Mouse (Mus musculus): ENCODE measurements around the gene 1700025G04Rik.
A peak's percentile ranks its signal among the peaks of the same experiment; 100 is the strongest.

1700025G04Rik gene

DNA sequence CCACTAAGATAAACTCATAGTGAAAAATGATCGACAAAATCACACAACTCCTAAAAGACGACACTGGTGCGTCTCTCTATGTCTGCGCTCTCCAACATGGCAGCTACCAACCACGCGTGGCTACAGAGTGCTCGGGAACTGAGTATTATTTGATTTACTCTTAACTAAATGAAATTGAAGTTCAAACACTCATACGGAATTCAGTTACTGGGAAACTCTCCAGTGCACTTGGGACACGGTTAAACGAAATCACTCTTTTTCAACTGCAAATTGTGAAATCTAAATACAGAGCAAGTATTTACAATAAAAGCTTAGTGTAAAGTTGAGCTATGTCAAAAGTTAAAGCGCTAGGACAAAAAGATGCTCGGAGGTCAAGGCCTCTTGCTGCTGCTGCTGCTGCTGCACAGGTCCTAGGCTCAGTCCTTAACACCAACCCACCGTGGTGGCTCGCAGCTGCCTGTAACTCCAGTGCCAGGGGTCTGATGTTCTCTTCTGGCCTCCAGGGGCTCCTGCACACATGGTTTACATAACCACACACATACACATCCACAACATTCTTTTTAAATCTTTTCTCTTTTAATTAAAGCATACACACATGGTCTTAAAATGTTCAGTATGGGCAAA lies 13.6 kb downstream of the 1700025G04Rik start:
- DNase-seq (ENCODE audit: low spot score in 2 of 2) = no peak

DNA sequence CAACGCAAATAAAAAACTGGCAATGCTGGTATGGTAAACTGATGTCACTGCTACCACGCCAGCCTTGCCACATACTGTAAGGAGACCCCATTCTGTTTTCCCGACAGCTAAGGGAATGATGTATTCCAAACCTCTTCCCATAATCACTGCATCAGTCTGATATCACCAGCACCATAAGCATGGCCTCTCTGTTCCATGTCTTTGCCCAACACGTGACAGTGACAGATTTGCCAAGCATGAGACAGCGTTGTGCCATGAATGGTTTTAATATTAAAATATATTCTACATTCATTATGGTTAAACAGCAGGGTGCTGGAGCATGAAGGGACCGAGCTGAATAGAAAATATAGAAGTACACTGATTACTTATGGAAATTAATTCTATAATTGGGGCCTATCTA lies 14.2 kb downstream of the 1700025G04Rik start:
- no peak for DNase-seq (ENCODE audit: low spot score in 2 of 2)

DNA sequence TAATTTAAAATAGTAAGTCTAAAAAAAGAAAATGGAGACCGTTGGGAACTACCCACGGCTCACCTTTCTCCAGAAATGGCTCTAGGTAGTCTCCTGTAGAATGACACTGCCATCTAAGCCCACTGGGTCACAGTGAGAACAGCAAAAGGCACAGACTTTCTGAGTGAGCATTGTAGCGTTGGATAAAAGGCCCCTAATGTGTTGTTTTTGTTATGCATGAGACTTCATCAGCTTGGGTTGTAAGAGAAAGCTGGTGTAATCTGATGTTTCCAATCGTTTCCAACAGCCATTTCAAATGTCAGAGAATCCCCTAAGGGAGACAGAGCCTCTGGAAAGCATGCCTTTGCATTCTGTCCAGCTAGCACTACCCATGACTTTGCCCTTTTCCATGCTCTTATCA lies 19.5 kb downstream of the 1700025G04Rik start:
- DNase-seq (ENCODE audit: low spot score in 2 of 2) = no peak

DNA sequence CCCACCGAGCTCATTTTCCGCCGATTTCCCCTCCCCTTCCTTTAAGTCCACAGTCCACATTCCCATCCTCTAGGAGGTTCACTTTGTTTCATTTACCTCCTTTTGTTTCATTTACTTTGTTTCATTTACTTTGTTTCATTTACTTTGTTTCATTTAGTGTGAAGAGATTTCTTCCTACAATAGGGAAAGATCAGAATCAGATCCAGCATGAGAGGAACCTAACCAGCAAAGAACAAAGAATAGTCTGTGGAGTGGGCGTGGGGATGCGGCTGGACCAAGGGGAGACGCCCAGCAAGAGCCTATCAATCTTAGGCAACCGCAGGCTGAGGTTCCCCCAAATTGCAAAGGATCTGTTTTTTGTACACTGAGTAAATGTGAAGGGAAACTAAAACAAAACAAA lies 20.2 kb downstream of the 1700025G04Rik start:
- DNase-seq (ENCODE audit: low spot score in 2 of 2) = no peak

DNA sequence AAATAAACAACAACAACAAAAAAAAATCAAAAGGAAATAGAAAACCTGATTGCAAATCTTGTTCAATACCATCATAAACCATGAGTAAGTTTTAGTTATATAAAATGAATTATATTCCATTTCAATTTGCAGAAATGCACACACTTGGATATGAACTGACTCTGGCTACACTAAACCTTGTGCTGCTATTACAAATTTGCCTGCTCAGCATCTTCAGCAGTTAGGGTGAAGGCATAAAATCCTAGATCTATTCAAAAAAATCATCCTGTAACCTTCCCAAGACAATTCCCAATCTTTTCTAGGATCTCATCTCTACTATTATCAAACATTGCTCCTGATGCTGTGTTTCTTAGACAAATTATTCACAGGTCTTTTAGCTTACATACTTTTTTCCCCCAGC lies 22.0 kb downstream of the 1700025G04Rik start:
- no peak for DNase-seq (ENCODE audit: low spot score in 2 of 2)

DNA sequence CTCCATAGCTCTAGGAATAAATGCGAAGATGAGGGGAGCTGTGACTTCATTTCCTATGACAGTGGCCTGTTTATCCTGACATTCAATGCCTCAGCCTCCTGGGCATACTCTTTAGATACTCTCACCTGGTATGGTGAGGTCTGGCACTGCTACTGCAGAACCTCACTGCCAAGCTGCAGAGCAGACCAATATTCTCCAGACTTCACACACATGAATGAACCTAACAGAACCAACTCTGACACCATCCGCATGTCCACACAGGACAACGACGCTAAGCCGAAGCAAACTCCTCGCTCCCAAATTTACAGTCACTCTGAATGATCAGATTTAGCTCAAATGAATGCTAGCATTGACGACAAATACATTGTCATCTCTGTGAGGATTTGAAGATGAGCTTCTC lies 24.4 kb downstream of the 1700025G04Rik start:
- no peak for DNase-seq (ENCODE audit: low spot score in 2 of 2)

DNA sequence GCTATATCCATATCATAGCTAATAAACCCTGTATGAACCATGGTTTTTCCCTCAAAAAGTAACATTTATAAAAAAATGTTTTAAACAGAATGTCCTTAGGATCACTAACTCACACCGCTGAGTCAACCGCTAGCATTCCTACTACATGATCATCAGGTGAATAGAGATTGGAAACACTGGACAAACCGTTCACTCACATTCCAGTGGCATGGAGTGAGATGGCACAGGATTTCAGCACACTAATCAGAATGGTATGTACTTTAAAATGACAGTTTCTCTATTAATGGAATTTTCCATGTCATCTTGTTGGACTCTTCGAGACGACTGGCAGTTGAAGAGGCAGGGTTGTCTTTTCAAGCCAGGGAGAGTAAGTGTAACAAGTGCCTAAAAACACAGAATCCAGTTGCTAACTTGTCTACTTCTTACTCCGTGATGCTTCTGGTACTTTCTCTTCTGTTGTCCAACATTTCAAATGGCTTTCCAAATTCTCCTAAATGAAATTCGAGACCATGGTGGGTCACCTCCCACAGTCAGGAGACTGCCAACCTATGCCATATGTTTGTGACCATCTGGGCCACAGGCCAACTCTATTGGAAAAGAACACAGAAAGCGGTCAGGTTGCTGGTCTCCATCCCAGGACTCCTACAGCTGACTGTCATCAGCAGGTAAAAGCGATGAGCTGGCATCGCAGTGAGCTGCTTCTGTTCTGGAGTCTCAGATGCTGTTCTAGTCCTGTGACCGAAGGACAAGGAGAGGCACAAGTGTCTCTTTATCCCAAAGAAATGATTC lies 26.4 kb downstream of the 1700025G04Rik start:
- no peak for DNase-seq (ENCODE audit: low spot score in 2 of 2)

DNA sequence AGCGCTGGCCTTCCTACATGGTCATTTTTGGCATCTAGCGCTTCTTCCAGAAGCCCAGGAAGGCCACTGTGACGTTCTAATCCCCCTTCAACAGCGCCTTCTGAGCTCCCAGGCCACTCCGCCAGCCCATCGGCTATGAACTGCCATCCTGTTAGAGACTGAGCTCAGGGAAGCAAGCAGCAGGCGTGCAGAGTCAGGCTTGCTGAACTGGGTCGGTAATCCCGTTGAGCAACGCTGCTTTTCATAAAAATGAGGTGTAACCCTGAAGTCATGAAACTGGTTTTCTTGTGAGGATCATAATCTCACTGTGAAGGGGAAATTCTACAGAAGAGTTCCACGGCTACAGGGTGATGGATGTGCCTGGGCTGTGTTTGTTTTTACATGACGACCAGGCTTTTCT lies 28.2 kb downstream of the 1700025G04Rik start:
- no peak for DNase-seq (ENCODE audit: low spot score in 2 of 2)

DNA sequence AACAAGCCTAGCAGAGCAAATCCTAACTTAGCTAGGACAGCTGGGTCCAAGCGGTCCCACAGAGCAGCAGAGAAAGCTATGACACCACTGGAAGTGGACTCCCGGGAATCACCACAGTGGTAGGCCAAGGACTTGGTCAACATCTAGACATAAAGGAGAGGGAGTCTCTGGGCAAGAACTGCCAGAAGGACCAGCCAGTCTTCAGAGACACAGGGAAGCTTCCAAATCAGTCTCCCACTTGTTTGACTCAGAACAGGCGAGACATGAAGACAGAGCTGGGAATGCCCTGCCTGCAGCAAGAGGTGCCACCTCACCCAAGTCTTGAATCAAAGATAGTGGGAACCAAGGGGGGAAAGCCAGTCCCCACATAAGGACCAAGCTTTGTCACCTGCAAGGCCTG lies 29.7 kb downstream of the 1700025G04Rik start:
- DNase-seq (ENCODE audit: low spot score in 2 of 2) = no peak

DNA sequence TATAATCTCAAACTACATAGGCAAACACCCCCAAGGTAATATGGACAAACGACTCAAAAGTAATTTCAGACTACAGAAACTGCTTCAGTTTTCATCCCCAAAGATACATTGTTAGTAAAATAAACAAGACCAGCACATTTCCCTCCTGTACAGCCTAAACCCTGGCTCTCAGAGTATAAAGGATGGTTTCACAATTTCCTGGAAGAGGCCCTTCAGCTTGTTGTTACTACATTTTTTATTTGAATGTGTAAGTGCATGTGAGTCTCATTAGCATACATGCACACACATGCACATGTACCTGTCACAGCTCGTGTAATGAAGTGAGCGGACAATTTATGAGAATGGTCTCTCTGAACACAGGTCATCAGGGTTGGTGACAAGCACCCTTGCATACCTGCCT lies 31.1 kb downstream of the 1700025G04Rik start:
- DNase-seq (ENCODE audit: low spot score in 2 of 2) = no peak

DNA sequence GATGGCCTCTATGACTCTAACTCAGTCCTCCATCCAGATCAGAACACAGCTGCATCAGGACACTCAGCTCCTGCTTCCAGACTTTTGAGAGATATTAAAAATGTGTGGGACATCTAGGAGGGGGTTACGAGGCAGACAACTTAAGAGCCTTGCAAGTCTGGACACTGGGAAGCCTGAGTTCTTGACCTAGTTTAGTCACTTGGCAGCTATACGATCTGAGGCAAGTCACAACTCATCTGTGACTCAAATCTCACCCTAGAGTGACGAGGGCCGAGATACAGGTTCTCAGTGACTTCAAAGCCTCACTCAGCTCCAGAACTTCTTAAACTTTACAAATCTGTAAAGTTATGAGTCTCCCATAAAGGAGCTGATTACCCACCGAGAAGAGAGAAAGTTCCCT lies 36.8 kb downstream of the 1700025G04Rik start:
- DNase-seq (ENCODE audit: low spot score in 2 of 2) = no peak

DNA sequence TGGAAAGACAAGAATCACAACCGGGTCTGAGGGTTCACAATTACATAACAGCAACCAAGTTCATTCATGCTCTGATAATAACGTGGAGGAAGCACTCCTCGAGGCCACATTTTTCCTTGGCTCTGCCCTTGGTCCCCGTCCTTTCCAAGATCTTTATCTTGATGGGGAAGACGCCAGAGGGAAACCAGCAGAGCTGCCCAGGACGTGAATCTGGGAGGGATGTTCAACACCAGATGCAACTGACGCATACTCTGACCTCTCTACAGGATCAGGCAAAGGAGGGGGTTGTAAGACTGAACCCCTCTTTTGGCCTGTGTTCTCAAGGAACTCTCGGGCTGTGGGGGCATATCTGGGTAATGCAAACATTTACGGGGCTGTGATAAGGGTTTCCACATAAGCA lies 38.1 kb downstream of the 1700025G04Rik start:
- DNase-seq (ENCODE audit: low spot score in 2 of 2) = no peak

DNA sequence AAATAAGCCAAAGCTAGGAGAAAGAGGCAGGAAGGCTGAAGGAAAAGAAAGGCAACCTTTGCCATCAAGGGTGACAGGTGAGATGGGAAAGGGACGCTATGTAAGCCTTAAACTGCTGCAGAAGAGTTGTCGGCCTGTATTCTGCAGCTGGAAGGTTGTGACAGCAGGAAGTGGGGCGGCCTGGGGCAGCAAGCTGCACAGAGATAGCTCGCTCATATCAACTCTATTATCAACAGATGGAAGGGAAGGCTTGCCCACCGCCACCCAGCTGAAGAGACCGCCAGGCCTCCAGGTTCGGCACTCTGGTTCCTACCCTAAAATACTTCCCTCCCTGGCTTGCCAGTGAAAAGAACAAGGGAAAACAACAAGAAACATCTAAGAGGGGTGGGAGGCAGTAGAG lies 39.9 kb downstream of the 1700025G04Rik start:
- peak in 1 of 2 experiments; percentile 10 for DNase-seq (ENCODE audit: low spot score in 2 of 2)

DNA sequence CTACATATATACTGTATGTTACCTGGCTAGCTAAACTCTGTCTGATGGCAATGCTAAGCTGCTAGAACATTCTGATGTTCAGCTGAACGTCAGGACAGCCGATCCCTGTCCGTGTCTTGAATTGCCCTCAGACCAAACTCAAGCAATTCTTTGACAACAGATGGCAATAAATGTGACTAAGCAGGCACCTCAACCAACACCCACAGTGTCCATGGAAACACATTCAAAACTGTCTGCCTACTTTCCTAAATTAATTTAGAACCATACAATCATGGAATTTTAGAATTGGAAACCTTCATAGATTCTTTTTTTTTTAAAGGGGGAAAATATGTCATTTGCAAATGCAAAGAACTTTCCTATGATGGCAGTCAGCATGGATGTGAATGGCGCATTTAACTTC lies 41.6 kb downstream of the 1700025G04Rik start:
- DNase-seq (ENCODE audit: low spot score in 2 of 2) = no peak

DNA sequence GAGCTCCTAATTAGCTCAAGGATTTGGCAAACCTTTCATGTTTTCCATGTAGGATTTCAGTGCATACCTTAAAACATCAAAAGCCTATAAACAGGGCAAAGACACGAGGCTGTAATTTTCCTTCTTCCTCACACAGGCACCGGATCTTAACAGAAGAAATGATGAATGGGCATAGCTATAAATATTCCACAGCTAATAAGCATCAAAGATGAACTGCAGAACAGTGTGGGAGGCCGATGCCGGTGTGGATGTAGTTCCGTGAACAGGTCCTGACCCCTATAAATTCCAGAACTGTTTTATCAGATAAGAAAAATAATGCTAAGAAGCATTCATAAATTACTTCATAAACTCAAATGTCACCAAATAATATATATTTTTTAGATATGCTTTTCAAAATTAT lies 42.5 kb downstream of the 1700025G04Rik start:
- no peak for DNase-seq (ENCODE audit: low spot score in 2 of 2)

DNA sequence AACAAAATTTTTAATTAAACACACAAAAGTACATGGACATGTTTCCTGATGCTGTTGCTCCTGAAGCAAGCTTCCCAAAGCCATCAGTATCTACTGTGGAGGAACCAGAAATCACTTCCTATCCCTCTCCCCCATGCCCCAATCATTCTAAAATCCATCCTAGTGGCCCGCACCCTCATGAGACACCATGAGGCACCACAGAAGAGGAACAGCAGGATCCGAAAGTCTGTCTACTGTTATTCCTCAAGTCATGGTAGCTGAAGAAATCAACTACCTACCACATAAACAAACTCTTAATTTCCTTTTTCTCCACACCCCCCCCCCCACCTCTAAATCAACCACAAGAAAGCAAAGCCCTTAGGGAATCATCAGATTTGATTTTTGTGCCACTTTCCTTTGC lies 46.5 kb downstream of the 1700025G04Rik start:
- no peak for DNase-seq (ENCODE audit: low spot score in 2 of 2)

DNA sequence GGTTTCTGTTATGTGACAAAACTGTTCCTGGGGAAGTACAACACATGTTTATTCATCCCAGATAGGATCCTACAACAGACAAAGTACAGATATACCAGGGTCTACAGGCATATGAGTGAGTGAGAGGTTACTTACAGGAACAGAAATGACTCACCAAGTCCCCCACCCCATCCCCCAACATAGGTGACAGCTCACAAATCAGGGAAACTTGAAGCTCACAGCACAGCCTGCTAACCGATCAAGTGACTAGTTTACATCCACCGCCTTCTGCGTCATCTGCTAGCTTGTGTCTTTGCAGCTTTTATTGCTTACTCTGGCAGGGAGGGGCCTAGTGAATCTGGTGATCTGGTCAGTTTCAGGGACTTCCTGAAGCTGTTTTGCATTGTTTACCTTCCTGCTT lies 47.5 kb downstream of the 1700025G04Rik start:
- DNase-seq (ENCODE audit: low spot score in 2 of 2) = no peak

DNA sequence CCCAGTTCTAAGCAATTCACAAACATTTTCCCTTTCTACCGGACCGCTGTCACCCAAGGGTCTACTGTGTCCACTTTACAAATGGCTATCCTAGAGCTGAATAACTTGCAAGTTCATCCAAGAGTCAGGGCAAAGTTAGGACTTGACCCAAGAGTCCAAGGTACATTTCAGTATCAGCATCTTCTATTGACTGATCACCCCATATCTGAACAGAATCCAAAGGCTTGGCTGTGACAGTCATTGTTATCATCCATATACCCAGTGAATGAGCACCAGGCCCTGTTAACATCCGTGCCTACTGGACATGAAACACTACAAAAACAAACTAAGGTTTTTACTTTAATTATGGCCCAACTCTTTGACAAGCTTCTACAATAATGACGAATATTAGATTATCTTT lies 48.9 kb downstream of the 1700025G04Rik start:
- no peak for DNase-seq (ENCODE audit: low spot score in 2 of 2)

DNA sequence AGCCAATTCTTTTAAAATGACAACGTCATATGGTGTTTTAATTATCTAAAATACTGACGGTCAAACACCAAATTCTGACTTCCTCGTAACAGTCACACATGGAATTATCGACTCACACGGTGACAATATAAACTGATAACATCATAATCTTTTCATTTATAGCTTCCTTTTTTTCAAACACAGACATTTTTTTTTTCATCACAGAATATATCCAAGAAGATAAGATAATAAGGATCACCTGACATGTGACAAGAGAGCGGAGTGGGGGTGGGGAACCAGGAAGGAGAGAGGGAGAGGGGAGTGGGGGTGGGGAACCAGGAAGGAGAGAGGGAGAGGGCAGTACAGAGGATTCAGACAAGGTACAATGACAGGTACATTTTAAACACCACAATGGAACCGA lies 49.9 kb downstream of the 1700025G04Rik start:
- no peak for DNase-seq (ENCODE audit: low spot score in 2 of 2)

DNA sequence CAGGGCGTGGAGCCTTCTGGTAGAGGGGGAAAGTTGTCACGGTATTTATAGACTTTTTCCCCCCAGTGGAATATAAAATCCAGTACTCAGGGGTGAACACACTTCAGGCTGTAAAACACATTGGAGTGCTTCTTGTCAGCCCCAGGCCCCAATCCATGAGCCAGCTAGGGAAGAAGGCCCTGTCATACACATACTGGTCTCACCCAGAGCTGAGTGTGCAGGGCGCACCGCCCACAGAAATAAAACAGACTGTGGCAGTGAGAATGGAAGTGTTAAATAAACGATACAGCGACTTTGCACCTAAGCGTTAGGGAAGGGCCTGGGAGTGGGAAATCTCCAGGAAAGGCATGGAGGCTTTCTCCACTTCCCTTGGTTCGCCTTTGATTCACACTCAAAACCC lies 50.3 kb downstream of the 1700025G04Rik start:
- no peak for DNase-seq (ENCODE audit: low spot score in 2 of 2)

DNA sequence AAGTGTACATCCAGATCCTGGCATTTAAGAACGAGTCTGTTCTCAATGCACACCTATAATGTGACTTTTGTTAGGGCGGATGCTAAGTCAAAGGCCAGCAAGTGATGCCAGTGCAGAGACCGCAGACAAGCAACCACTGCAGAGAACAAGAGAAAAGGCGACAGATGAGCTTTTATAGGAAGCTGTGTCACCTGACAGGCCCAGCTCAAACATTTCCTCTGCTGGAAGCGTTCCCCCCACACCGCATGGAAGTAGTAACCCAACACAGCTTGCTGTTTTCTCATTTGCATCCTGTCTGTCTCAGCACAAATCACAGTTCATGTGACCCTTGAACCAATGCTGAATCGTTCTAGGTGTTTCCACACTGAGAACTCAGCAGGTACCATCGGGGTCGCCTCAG lies 51.8 kb downstream of the 1700025G04Rik start:
- peak; percentile 7 to 29 for DNase-seq (ENCODE audit: low spot score in 2 of 2)

DNA sequence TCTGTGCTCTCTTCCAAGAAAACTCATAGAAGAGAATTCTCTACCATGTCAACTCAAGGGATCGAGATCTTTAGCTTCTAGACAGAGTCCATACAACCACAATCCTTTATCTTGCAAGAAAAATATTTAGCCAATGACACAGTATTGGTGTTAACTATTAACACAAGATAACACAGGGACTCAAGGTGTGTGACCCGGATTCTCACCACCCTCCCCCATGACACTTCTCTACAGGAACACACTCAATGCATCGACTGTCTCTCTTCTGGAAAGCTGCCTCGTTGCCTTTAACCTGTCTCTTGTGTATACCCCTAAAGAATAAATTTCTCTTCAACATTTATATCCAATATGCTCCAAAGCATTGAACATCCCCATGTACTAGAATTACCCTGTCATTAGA lies 52.3 kb downstream of the 1700025G04Rik start:
- no peak for DNase-seq (ENCODE audit: low spot score in 2 of 2)

DNA sequence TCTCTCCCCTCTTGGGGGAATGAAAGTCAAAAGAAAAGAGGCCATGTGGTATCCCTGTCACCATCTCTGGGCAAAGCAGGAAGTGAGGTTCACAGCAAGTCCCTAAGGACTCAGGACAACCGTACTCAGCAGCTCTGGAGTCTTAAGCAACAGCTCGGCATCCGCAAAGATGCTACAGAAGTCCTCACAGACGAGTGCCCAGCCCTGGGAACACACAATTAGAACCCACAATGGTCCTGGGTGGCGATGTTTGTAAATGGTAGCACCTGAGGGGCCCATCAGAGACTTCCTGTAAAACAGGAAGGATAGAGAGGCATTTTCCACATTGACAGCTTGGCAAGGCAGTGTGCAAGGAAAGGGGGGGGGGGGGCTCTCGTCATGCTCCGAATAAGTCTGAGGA lies 55.2 kb downstream of the 1700025G04Rik start:
- DNase-seq (ENCODE audit: low spot score in 2 of 2) = no peak

DNA sequence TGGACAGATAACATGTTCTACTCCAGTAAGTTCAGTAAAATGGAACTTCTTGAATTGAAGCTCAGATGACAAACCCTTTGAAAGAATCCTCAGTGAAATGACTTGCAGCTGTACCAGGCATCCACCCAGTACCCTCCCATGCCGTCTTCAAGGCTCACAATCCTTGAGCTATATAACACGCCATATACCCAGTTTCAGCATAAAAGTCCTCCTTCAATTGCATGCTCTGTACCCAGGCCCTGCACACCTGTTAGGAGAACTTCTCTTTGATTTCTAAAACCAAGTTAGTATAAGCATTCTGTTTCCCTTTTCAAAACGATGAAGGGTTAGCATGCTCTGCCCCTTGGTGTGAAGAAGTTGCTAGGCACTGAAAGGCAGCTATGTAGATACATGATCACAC lies 56.2 kb downstream of the 1700025G04Rik start:
- DNase-seq (ENCODE audit: low spot score in 2 of 2) = peak; percentile 40 to 47

Measured in thymus, postnatal 10 days (tissue).